Mouse (Mus musculus): ENCODE data around the gene Cd274. TPM values are rescaled to one million over a fixed set of nuclear protein-coding genes. Genes with fewer than 3 reads are reported as not detected.

Gene Cd274
- polyA plus RNA-seq, 1 experiment from 2014 or later, result 0.57 TPM

DNA sequence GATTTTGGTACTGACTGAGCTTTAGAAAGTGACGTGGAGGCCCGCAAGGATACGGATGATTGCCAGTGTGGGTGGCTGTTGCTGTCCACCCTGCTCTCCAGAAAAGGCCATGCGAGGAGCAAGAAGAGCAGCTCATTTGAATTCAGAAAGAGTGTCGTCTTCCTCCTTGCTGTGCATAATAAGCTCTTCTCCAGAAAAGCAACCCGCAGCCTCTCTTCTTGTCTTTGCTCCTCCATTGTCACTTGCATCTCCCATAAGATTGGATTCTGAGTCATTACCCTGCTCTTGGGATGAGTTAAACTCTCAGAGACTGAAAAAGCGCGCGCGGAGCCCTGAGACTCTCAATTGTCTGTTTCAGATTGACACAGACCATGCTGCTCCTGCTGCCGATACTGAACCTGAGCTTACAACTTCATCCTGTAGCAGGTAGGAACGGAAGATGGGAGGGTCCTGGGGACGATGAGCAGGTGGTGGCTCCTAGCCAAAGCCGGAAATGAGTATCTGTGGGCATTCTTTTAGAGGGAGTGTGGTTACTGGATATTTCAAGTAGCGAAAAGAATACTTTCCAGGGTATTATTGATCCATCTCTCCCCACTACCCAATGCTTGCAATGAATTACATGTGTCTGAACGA is 54.9 kb downstream of the Cd274 start:
- DNase-seq (ENCODE audit: low spot score) (no peak), ATAC-seq (no peak)
- Histone ChIP-seq H3K9me3 (ENCODE audit: low read length) (no peaks in the 10 kb centered on the region), H3K27me3 (replicated peaks; ENCODE audit: insufficient read depth, low read length) (no peaks in the 10 kb centered on the region), H3K27ac (ENCODE audit: low read length) (no peak overlapping the region), H3K4me3 (ENCODE audit: low read depth, low read length) (no peak overlapping the region), H3K4me2 (replicated peaks; ENCODE audit: low read depth, low read length) (no peak overlapping the region), H3K9ac (replicated peaks; ENCODE audit: low read depth) (no peak overlapping the region), H3K4me1 (ENCODE audit: insufficient read depth, low read depth, low read length) (peaks cover 3% of the 10 kb centered on the region; the same call in 1 of the 2 replicates), H3K36me3 (ENCODE audit: insufficient read depth, low read length) (no peaks in the 10 kb centered on the region)
- TF ChIP-seq EP300 (IDR thresholded peaks at IDR 0.05) (no peak), CTCF (IDR thresholded peaks at IDR 0.05) (no peak)
- 88% methylated on average over 16 of the region's 16 CpGs for WGBS

DNA sequence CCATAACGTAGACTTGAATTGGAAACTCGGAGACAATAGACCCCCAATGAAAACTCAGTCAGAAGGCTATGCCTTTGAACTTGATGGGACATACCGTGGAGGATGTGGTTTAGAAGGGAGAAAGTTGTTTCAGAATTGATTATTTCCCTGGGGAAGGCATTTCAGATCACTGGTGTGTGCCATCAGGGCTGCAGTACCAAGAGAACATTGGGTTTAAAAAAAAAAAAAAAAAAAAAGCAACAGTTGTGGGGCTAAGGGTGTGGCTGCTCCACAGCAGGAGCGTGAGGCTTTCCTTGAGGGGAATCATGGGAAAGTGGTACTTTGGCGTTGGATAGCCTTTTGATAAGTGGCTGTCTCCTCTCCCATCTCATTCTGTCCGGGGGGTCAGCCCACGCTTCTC is 55.5 kb downstream of the Cd274 start:
- ATAC-seq, result no peak
- H3K4me1 ChIP-seq (ENCODE audit: insufficient read depth, low read depth, low read length), result peaks cover 3% of the 10 kb centered on the region; the same call in 1 of the 2 replicates
- TF ChIP-seq CTCF (IDR thresholded peaks at IDR 0.05) (no peak), EP300 (IDR thresholded peaks at IDR 0.05) (no peak)
- H3K9ac ChIP-seq (replicated peaks; ENCODE audit: low read depth), result no peak overlapping the region
- H3K36me3 ChIP-seq (ENCODE audit: insufficient read depth, low read length), result no peaks in the 10 kb centered on the region
- H3K27me3 ChIP-seq (replicated peaks; ENCODE audit: insufficient read depth, low read length), result no peaks in the 10 kb centered on the region
- 75% methylated on average over 7 of the region's 7 CpGs for WGBS
- no peak for DNase-seq (ENCODE audit: low spot score)
- no peak overlapping the region for H3K27ac ChIP-seq (ENCODE audit: low read length)
- no peaks in the 10 kb centered on the region for H3K9me3 ChIP-seq (ENCODE audit: low read length)
- H3K4me3 ChIP-seq (ENCODE audit: low read depth, low read length), result no peak overlapping the region
- H3K4me2 ChIP-seq (replicated peaks; ENCODE audit: low read depth, low read length), result no peak overlapping the region

DNA sequence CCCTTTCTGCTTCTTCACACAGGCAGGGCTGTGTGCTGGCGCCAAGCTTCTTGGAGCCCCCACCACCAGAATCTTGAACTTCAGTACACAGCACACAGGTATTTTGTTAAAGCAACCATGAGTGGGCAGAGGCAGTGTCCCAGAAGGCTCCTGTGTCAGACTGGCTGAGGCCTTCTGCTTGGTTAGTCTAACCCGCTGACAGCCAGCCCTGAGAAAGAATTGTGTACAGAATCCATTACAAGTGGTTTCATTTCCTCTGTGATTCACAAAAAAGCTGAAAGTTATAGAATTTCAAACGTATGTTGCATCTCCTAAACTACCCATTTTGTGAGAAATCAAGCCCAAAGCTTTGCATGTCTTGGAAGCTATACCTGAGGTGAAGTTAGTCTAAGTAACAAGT is 63.3 kb downstream of the Cd274 start:
- ATAC-seq (no peak), DNase-seq (ENCODE audit: low spot score) (no peak)
- no peak for TF ChIP-seq CTCF (IDR thresholded peaks at IDR 0.05)
- no peak for TF ChIP-seq EP300 (IDR thresholded peaks at IDR 0.05)
- H3K4me1 ChIP-seq (ENCODE audit: insufficient read depth, low read depth, low read length), result no peaks in the 10 kb centered on the region
- 72% methylated on average over 3 of the region's 3 CpGs for WGBS
- no peak overlapping the region for H3K9ac ChIP-seq (replicated peaks; ENCODE audit: low read depth)
- H3K4me3 ChIP-seq (ENCODE audit: low read depth, low read length), result no peak overlapping the region
- H3K27me3 ChIP-seq (replicated peaks; ENCODE audit: insufficient read depth, low read length), result no peaks in the 10 kb centered on the region
- H3K9me3 ChIP-seq (ENCODE audit: low read length), result no peaks in the 10 kb centered on the region
- no peaks in the 10 kb centered on the region for H3K36me3 ChIP-seq (ENCODE audit: insufficient read depth, low read length)
- no peak overlapping the region for H3K27ac ChIP-seq (ENCODE audit: low read length)
- H3K4me2 ChIP-seq (replicated peaks; ENCODE audit: low read depth, low read length), result no peak overlapping the region

DNA sequence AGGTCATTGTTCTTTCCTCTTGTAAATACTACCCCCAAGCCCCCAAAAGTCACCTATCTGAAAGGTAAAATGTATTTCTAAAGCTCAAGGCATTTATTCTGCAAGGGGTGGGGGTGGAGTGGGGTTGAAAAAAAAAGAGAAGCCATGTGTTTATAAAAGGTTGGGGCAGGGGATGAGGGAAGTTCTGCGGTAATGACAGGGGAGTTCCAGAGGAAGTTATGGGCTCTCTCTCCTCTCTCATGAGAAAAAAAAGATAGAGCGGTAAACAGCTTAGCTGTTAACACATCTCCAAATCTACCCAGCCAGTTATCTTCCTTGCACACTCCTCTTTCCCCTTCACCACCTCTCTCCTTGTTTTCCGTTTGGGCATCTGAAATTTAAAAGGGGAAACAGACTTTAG is 63.7 kb downstream of the Cd274 start:
- no peak for ATAC-seq
- WGBS, result 55% methylated on average over 3 of the region's 3 CpGs

DNA sequence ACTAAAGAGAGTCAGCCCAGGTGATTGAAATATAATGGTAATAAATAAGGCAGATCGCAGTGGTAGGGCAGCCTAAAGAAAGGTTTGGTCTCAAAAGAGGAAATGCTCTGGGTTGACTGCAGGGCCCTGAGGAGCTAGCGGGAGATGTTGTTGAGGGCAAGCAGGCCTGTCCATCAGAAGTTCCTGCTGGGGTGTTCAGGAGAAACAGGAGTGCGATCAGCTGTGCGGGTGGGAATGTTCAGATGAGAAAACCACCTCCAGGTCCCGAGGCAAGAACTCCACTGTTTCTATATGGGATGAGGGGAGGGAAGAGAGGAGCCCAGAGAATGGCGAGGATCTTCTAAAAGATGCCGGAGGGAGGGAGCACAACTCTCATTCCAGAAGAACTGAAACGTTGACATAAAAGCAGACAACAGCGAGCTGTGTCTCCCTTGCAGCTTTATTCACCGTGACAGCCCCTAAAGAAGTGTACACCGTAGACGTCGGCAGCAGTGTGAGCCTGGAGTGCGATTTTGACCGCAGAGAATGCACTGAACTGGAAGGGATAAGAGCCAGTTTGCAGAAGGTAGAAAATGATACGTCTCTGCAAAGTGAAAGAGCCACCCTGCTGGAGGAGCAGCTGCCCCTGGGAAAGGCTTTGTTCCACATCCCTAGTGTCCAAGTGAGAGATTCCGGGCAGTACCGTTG is 69.7 kb downstream of the Cd274 start:
- no peaks in the 10 kb centered on the region for H3K4me1 ChIP-seq (ENCODE audit: insufficient read depth, low read depth, low read length)
- WGBS, result 87% methylated on average over 18 of the region's 18 CpGs
- H3K4me2 ChIP-seq (replicated peaks; ENCODE audit: low read depth, low read length), result no peak overlapping the region
- no peaks in the 10 kb centered on the region for H3K36me3 ChIP-seq (ENCODE audit: insufficient read depth, low read length)
- no peak overlapping the region for H3K9ac ChIP-seq (replicated peaks; ENCODE audit: low read depth)
- no peak for TF ChIP-seq EP300 (IDR thresholded peaks at IDR 0.05)
- no peak for TF ChIP-seq CTCF (IDR thresholded peaks at IDR 0.05)
- DNase-seq (ENCODE audit: low spot score) (no peak), ATAC-seq (no peak)
- no peak overlapping the region for H3K27ac ChIP-seq (ENCODE audit: low read length)
- no peaks in the 10 kb centered on the region for H3K9me3 ChIP-seq (ENCODE audit: low read length)
- H3K4me3 ChIP-seq (ENCODE audit: low read depth, low read length), result no peak overlapping the region
- H3K27me3 ChIP-seq (replicated peaks; ENCODE audit: insufficient read depth, low read length), result no peaks in the 10 kb centered on the region

More for the DNA sequence above, 63.7 kb downstream of the Cd274 start:
- H3K4me2 ChIP-seq (replicated peaks; ENCODE audit: low read depth, low read length), result no peak overlapping the region
- H3K9me3 ChIP-seq (ENCODE audit: low read length), result no peaks in the 10 kb centered on the region
- no peaks in the 10 kb centered on the region for H3K27me3 ChIP-seq (replicated peaks; ENCODE audit: insufficient read depth, low read length)
- DNase-seq (ENCODE audit: low spot score), result no peak
- H3K36me3 ChIP-seq (ENCODE audit: insufficient read depth, low read length), result no peaks in the 10 kb centered on the region
- no peaks in the 10 kb centered on the region for H3K4me1 ChIP-seq (ENCODE audit: insufficient read depth, low read depth, low read length)
- H3K27ac ChIP-seq (ENCODE audit: low read length), result no peak overlapping the region
- TF ChIP-seq CTCF (IDR thresholded peaks at IDR 0.05), result no peak
- TF ChIP-seq EP300 (IDR thresholded peaks at IDR 0.05), result no peak
- no peak overlapping the region for H3K9ac ChIP-seq (replicated peaks; ENCODE audit: low read depth)
- no peak overlapping the region for H3K4me3 ChIP-seq (ENCODE audit: low read depth, low read length)

Other genes starting within 250 kb of the Cd274 start
- 9.6 and 9.9 TPM in 2 replicates for gene Jak2, start 115.6 kb upstream of the Cd274 start, polyA plus RNA-seq (2015; fragmentation: Nextera tagmentation; extraction: Ambion mirVana)
- 0.57 and 1.5 TPM in 2 replicates for gene Insl6, start 42.1 kb upstream of the Cd274 start, polyA plus RNA-seq (2015; fragmentation: Nextera tagmentation; extraction: Ambion mirVana)
- gene Rln1, start 32.8 kb upstream of the Cd274 start, polyA plus RNA-seq (2015; fragmentation: Nextera tagmentation; extraction: Ambion mirVana), result 0.11 TPM in 1 of 2 replicates, not detected in the other
- 50.6 and 56.3 TPM in 2 replicates for gene Plgrkt, start 65 bp upstream of the Cd274 start, polyA plus RNA-seq (2015; fragmentation: Nextera tagmentation; extraction: Ambion mirVana)
- gene Pdcd1lg2, start 43.5 kb downstream of the Cd274 start, polyA plus RNA-seq (2015; fragmentation: Nextera tagmentation; extraction: Ambion mirVana), result 0.15 and 0.26 TPM in 2 replicates
- 17.7 and 18.6 TPM in 2 replicates for gene Ric1, start 154.8 kb downstream of the Cd274 start, polyA plus RNA-seq (2015; fragmentation: Nextera tagmentation; extraction: Ambion mirVana)

All from lung, postnatal 0 days (tissue).